Mouse (Mus musculus) embryonic facial prominence, embryonic 13.5 days (tissue): ENCODE data around the gene Hk1. TPM values are rescaled to one million over a fixed set of nuclear protein-coding genes. Genes with fewer than 3 reads are reported as not detected.

Source experiments
- ATAC-seq: fragments of 200-750 bp; cut with Nextera tagmentation; 2 replicates; pipeline ENCODE4 v1.8.0; 2017; ENCODE audit warnings: low read depth; ENCODE audit not compliant: insufficient number of reproducible peaks, insufficient read depth, low FRiP score, low TSS enrichment
- H3K27ac ChIP-seq: fragments of 300-500 bp; sonication (generic); 2 replicates; pipeline ENCODE4 v1.5.1; 2015; ENCODE audit warnings: moderate library complexity, mild to moderate bottlenecking, inconsistent platforms
- H3K27me3 ChIP-seq: fragments of 300-500 bp; sonication (generic); 2 replicates; pipeline ENCODE4 v1.6.1; 2015; ENCODE audit warnings: mild to moderate bottlenecking, inconsistent platforms
- H3K36me3 ChIP-seq: fragments of 300-500 bp; sonication (generic); 2 replicates; pipeline ENCODE4 v1.6.1; 2015; ENCODE audit warnings: mild to moderate bottlenecking, inconsistent platforms
- H3K4me1 ChIP-seq: fragments of 300-500 bp; sonication (generic); 2 replicates; pipeline ENCODE4 v1.6.1; 2015; ENCODE audit warnings: inconsistent platforms
- H3K4me2 ChIP-seq: fragments of 300-500 bp; sonication (generic); 2 replicates; pipeline ENCODE4 v1.6.1; 2015; ENCODE audit warnings: moderate library complexity, mild to moderate bottlenecking, inconsistent platforms
- H3K4me3 ChIP-seq: fragments of 300-500 bp; sonication (generic); 2 replicates; pipeline ENCODE4 v1.5.1; 2015; ENCODE audit warnings: mild to moderate bottlenecking, inconsistent platforms
- H3K9ac ChIP-seq: fragments of 300-500 bp; sonication (generic); 2 replicates; pipeline ENCODE4 v1.6.1; 2015; ENCODE audit warnings: mild to moderate bottlenecking, inconsistent platforms
- H3K9me3 ChIP-seq: fragments of 300-500 bp; sonication (generic); 2 replicates; pipeline ENCODE4 v1.6.1; 2016; ENCODE audit warnings: inconsistent platforms
- WGBS: fragments of 180-500 bp; shearing (Covaris S2); methylation state at CpG from one replicate; pipeline ENCODE4 v1.1.7; 2015; ENCODE audit warnings: mixed read lengths; 5-methylcytosine and 5-hydroxymethylcytosine counted together
- polyA plus RNA-seq: library from polyadenylated mRNA; unstranded; fragments of >200 nt; fragmentation: Nextera tagmentation; extraction: Ambion mirVana; gene quantifications from 2 replicates; pipeline ENCODE4 v1.2.1, GENCODE M21; 2015

Hk1 gene
- 32.9 and 38.9 TPM in 2 replicates for polyA plus RNA-seq

- Histone ChIP-seq H3K4me2 (no peak within 1 kb of the TSS), H3K4me3 (no peak within 1 kb of the TSS), H3K9me3 (no peaks in the 10 kb centered on the region), H3K36me3 (no peaks in the 10 kb centered on the region), H3K9ac (no peak within 1 kb of the TSS), H3K27me3 (no peaks in the 10 kb centered on the region), H3K4me1 (no peaks in the 10 kb centered on the region), H3K27ac (no peak within 1 kb of the TSS)
- ATAC-seq, result no peak
- 74% methylated on average over 1 of the region's 1 CpGs for WGBS
Measured at GRCm38 (mm10) chr10:62379808-62380207, at the start of gene Hk1. Hk1 (minus strand) TSS chr10:62379908.

- no peak for ATAC-seq
- WGBS, result 41% methylated on average over 9 of the region's 9 CpGs
Measured at GRCm38 (mm10) chr10:62425081-62425871, 45.6 kb upstream of the Hk1 start.

GRCm38 (mm10) chr10:62422255-62422654, 42.5 kb upstream of the Hk1 start, which contains the start of gene Hkdc1:
Hkdc1 (minus strand) TSS chr10:62422491.
- H3K4me2 ChIP-seq, result peak within 1 kb of the TSS; percentile 37

More at GRCm38 (mm10) chr10:62425081-62425871, 45.6 kb upstream of the Hk1 start:
- Histone ChIP-seq H3K9ac (0 out of 2 replicates have a peak overlapping the region, but pooled peaks have one; percentile 21), H3K27me3 (no peaks in the 10 kb centered on the region), H3K9me3 (no peaks in the 10 kb centered on the region), H3K27ac (peak overlapping the region; percentile 55; the same call in 1 of the 2 replicates), H3K36me3 (peaks cover 26% of the 10 kb centered on the region), H3K4me2 (no peak overlapping the region), H3K4me1 (peaks cover 15% of the 10 kb centered on the region), H3K4me3 (no peak overlapping the region)

GRCm38 (mm10) chr10:62421127-62421526, 41.4 kb upstream of the Hk1 start:
- Histone ChIP-seq H3K27ac (no peak overlapping the region), H3K27me3 (no peaks in the 10 kb centered on the region), H3K9ac (no peak overlapping the region), H3K4me3 (no peak overlapping the region), H3K4me1 (peaks cover 18% of the 10 kb centered on the region), H3K36me3 (no peaks in the 10 kb centered on the region), H3K9me3 (no peaks in the 10 kb centered on the region), H3K4me2 (no peak overlapping the region)
- no peak for ATAC-seq
- 83% methylated on average over 3 of the region's 3 CpGs for WGBS

More at GRCm38 (mm10) chr10:62422255-62422654, 42.5 kb upstream of the Hk1 start, which contains the start of gene Hkdc1:
- Histone ChIP-seq H3K36me3 (no peaks in the 10 kb centered on the region), H3K9me3 (no peaks in the 10 kb centered on the region), H3K27me3 (no peaks in the 10 kb centered on the region), H3K9ac (peak within 1 kb of the TSS; percentile 52), H3K4me1 (peaks cover 18% of the 10 kb centered on the region), H3K27ac (no peak within 1 kb of the TSS), H3K4me3 (peak within 1 kb of the TSS; percentile 5; the same call in 1 of the 2 replicates)
- no peak for ATAC-seq
- 25% methylated on average over 15 of the region's 15 CpGs for WGBS

- ATAC-seq, result no peak
Measured at GRCm38 (mm10) chr10:62420399-62420798, 40.7 kb upstream of the Hk1 start.

GRCm38 (mm10) chr10:62419422-62419821, 39.7 kb upstream of the Hk1 start:
- Histone ChIP-seq H3K36me3 (no peaks in the 10 kb centered on the region), H3K4me3 (no peak overlapping the region), H3K27ac (no peak overlapping the region), H3K4me2 (no peak overlapping the region), H3K9me3 (no peaks in the 10 kb centered on the region), H3K27me3 (no peaks in the 10 kb centered on the region), H3K9ac (no peak overlapping the region), H3K4me1 (peaks cover 10% of the 10 kb centered on the region; the same call in 1 of the 2 replicates)
- no peak for ATAC-seq
- WGBS, result 60% methylated on average over 5 of the region's 5 CpGs

More at GRCm38 (mm10) chr10:62420399-62420798, 40.7 kb upstream of the Hk1 start:
- peaks cover 14% of the 10 kb centered on the region for H3K4me1 ChIP-seq
- no peaks in the 10 kb centered on the region for H3K36me3 ChIP-seq
- no peak overlapping the region for H3K9ac ChIP-seq
- H3K4me2 ChIP-seq, result no peak overlapping the region
- H3K27me3 ChIP-seq, result no peaks in the 10 kb centered on the region
- H3K9me3 ChIP-seq, result no peaks in the 10 kb centered on the region
- H3K4me3 ChIP-seq, result no peak overlapping the region
- WGBS, result 71% methylated on average over 6 of the region's 6 CpGs
- H3K27ac ChIP-seq, result no peak overlapping the region

GRCm38 (mm10) chr10:62418831-62419356, 39.2 kb upstream of the Hk1 start:
- WGBS, result 49% methylated on average over 7 of the region's 7 CpGs
- Histone ChIP-seq H3K4me2 (no peak overlapping the region), H3K4me1 (peaks cover 10% of the 10 kb centered on the region; the same call in 1 of the 2 replicates), H3K4me3 (no peak overlapping the region), H3K36me3 (no peaks in the 10 kb centered on the region), H3K9ac (no peak overlapping the region), H3K9me3 (no peaks in the 10 kb centered on the region), H3K27ac (no peak overlapping the region), H3K27me3 (no peaks in the 10 kb centered on the region)
- no peak for ATAC-seq

GRCm38 (mm10) chr10:62413606-62413982, 33.9 kb upstream of the Hk1 start:
- H3K4me2 ChIP-seq, result no peak overlapping the region
- H3K36me3 ChIP-seq, result no peaks in the 10 kb centered on the region
- no peak for ATAC-seq
- H3K9me3 ChIP-seq, result no peaks in the 10 kb centered on the region
- H3K27ac ChIP-seq, result no peak overlapping the region
- H3K4me1 ChIP-seq, result 0 out of 2 replicates have a peak, but pooled peaks cover 3% of the 10 kb centered on the region
- no peak overlapping the region for H3K9ac ChIP-seq
- H3K4me3 ChIP-seq, result no peak overlapping the region
- 32% methylated on average over 4 of the region's 4 CpGs for WGBS
- 0 out of 2 replicates have a peak, but pooled peaks cover 4% of the 10 kb centered on the region for H3K27me3 ChIP-seq

- no peak overlapping the region for H3K4me2 ChIP-seq
- no peak overlapping the region for H3K9ac ChIP-seq
- no peak for ATAC-seq
- H3K4me1 ChIP-seq, result no peaks in the 10 kb centered on the region
- no peaks in the 10 kb centered on the region for H3K9me3 ChIP-seq
- H3K4me3 ChIP-seq, result no peak overlapping the region
- H3K27me3 ChIP-seq, result 0 out of 2 replicates have a peak, but pooled peaks cover 4% of the 10 kb centered on the region
- 27% methylated on average over 8 of the region's 8 CpGs for WGBS
- H3K27ac ChIP-seq, result no peak overlapping the region
- H3K36me3 ChIP-seq, result no peaks in the 10 kb centered on the region
Measured at GRCm38 (mm10) chr10:62412906-62413605, 33.3 kb upstream of the Hk1 start.

- no peak overlapping the region for H3K27ac ChIP-seq
- H3K9me3 ChIP-seq, result no peaks in the 10 kb centered on the region
- no peaks in the 10 kb centered on the region for H3K4me1 ChIP-seq
- H3K27me3 ChIP-seq, result peaks cover 15% of the 10 kb centered on the region; the same call in 1 of the 2 replicates
- no peak overlapping the region for H3K4me2 ChIP-seq
- ATAC-seq, result peak; percentile 21
- H3K36me3 ChIP-seq, result no peaks in the 10 kb centered on the region
- no peak overlapping the region for H3K4me3 ChIP-seq
- 64% methylated on average over 19 of the region's 19 CpGs for WGBS
- no peak overlapping the region for H3K9ac ChIP-seq
Measured at GRCm38 (mm10) chr10:62411431-62412410, 32.0 kb upstream of the Hk1 start.
